Mouse (Mus musculus) intestine, postnatal 0 days (tissue): ENCODE measurements around the gene Syne4. TPM values are rescaled to one million over a fixed set of nuclear protein-coding genes. Genes with fewer than 3 reads are reported as not detected.

ENCODE experiments used
- ATAC-seq: fragments of 200-750 bp; cut with Nextera tagmentation; 2 replicates; pipeline ENCODE4 v1.8.0; 2017; ENCODE audit warnings: mild to moderate bottlenecking, moderate TSS enrichment, moderate library complexity
- H3K27ac ChIP-seq: fragments of 300-500 bp; sonication (generic); 2 replicates; pipeline ENCODE4 v1.5.1; 2014; ENCODE audit warnings: mild to moderate bottlenecking, low read depth, low read length, moderate library complexity
- H3K27me3 ChIP-seq: fragments of 300-500 bp; sonication (generic); replicated peaks from 2 replicates; pipeline ENCODE4 v1.6.1; 2014; ENCODE audit warnings: low read length, mixed read lengths; ENCODE audit not compliant: control insufficient read depth, insufficient read depth
- H3K36me3 ChIP-seq: fragments of 300-500 bp; sonication (generic); 2 replicates; pipeline ENCODE4 v1.6.1; 2014; ENCODE audit warnings: mild to moderate bottlenecking, moderate library complexity; ENCODE audit not compliant: control insufficient read depth, insufficient read depth
- H3K4me1 ChIP-seq: fragments of 300-500 bp; sonication (generic); replicated peaks from 2 replicates; pipeline ENCODE4 v1.6.1; 2014; ENCODE audit warnings: antibody characterized with exemption, low read length, mixed read lengths; ENCODE audit not compliant: control insufficient read depth, insufficient read depth
- H3K4me2 ChIP-seq: fragments of 300-500 bp; sonication (generic); replicated peaks from 2 replicates; pipeline ENCODE4 v1.6.1; 2014; ENCODE audit warnings: low read depth, mild to moderate bottlenecking, moderate library complexity
- H3K4me3 ChIP-seq: fragments of 300-500 bp; sonication (generic); 2 replicates; pipeline ENCODE4 v1.5.1; 2014; ENCODE audit warnings: low read depth, low read length
- H3K9ac ChIP-seq: fragments of 300-500 bp; sonication (generic); 2 replicates; pipeline ENCODE4 v1.6.1; 2014; ENCODE audit warnings: mild to moderate bottlenecking, low read depth, low read length
- H3K9me3 ChIP-seq: fragments of 300-500 bp; sonication (generic); 2 replicates; pipeline ENCODE4 v1.6.1; 2016; ENCODE audit warnings: mixed run types; ENCODE audit not compliant: control insufficient read depth
- CTCF ChIP-seq: sonication (generic); IDR thresholded peaks from 2 replicates; pipeline ENCODE4 v1.5.1; 2016; ENCODE audit warnings: low read depth, mild to moderate bottlenecking, control low read depth, antibody characterized with exemption, moderate library complexity
- WGBS: fragments of 180-500 bp; shearing (Covaris S2); extraction: QIAGEN DNeasy Blood & Tissue Kit; methylation state at CpG from one replicate; pipeline ENCODE4 v1.1.7; 2014; 5-methylcytosine and 5-hydroxymethylcytosine counted together
- polyA plus RNA-seq: library from polyadenylated mRNA; unstranded; fragments of >200 nt; fragmentation: Nextera tagmentation; extraction: Ambion mirVana; gene quantifications from 2 replicates; pipeline ENCODE4 v1.2.1, GENCODE M21; 2015

The Syne4 gene
- polyA plus RNA-seq, 1 experiment from 2014 or later: 12.5 TPM

DNA sequence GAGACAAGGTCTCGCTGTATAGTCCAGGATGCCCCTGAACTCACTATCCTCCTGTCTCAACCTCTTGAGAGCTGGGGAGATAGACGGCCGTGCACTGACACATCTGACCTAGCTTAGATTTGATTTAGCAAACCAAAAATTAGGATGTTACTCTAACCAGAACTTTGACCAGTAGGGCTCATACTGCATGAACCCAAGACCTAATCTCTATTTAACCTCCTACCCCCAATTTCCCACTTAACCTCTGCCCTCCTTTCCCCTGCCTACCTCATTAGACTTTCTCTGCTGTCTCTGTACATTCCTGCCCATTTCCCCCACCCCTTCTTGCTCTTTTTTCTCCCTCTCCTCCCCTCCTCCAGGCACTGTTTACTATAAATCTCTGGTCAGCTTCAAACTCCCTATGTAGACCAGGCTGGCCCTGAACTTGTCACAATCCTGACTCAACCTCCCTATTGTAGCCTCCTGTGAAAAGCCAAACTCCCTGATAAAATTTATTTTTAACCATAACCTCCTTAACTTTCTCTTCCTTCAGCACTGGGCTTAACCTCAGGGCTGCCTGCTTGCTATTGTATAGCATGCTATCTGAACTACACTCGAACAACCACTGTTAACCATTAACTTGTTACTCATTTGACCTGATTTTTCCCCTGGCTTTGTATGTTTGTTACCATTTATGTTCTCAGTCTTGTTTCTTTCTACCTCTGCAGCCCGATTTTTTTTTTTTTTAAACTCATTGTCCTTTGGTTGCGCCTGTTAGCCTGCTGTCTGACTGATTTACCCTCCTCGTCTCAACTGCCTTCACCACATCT lies 44.0 kb downstream of the Syne4 start:
- no peaks in the 10 kb centered on the region for H3K27me3 ChIP-seq
- no peaks in the 10 kb centered on the region for H3K9me3 ChIP-seq
- H3K27ac ChIP-seq: 0 out of 2 replicates have a peak overlapping the region, but pooled peaks have one; percentile 62
- H3K36me3 ChIP-seq: no peaks in the 10 kb centered on the region; the same call in 1 of the 2 replicates
- 44% methylated on average over 7 of the region's 7 CpGs for WGBS
- 0 out of 2 replicates have a peak, but pooled peaks cover 9% of the 10 kb centered on the region for H3K4me1 ChIP-seq
- no peak for TF ChIP-seq CTCF
- ATAC-seq: peak; percentile 59; the same call in 1 of the 2 replicates
- H3K4me3 ChIP-seq: peak overlapping the region; percentile 23
- H3K9ac ChIP-seq: no peak overlapping the region
- peak overlapping the region; percentile 62 for H3K4me2 ChIP-seq

DNA sequence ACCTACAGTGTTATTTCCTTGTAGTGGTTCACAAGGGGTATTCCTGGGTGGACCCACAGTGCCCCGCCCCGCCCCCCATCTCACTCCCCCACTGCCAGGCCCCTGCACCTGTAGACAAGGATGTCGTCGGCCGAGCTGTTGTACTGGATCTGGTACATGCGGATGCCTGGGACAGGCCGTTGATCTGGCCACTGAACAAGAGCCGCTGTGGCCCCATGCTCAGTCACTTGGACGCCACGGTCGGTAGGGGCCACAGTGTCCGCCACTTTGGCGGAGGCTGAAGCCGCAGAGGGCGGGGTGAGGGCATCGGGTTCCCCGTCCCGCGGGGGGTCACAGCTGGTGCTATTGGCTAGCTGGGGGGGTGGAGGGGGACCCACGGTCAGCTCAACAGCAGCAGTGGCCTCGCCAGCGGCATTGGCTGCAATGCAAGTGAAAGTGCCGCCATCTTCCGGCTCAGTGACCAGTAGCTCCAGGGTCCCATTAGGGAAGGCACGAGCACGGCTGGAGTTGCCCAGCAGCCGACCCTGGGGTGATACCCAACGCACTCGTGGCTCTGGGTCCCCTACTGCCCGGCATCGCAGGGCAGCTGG lies 44.8 kb downstream of the Syne4 start:
- Histone ChIP-seq H3K4me2 (peak overlapping the region; percentile 62), H3K36me3 (no peaks in the 10 kb centered on the region; the same call in 1 of the 2 replicates), H3K4me3 (peak overlapping the region; percentile 23), H3K9me3 (no peaks in the 10 kb centered on the region), H3K4me1 (0 out of 2 replicates have a peak, but pooled peaks cover 9% of the 10 kb centered on the region), H3K9ac (no peak overlapping the region), H3K27me3 (0 out of 2 replicates have a peak, but pooled peaks cover 5% of the 10 kb centered on the region), H3K27ac (peak overlapping the region; percentile 62; the same call in 1 of the 2 replicates)
- 52% methylated on average over 31 of the region's 31 CpGs for whole genome bisulfite sequencing
- peak; percentile 28; the same call in 1 of the 2 replicates for ATAC-seq
- TF ChIP-seq CTCF: no peak

GRCm38 (mm10) chr7:30360028-30360427 lies 45.4 kb downstream of the Syne4 start:
- H3K9ac ChIP-seq: no peak overlapping the region
- no peak overlapping the region for H3K4me3 ChIP-seq
- no peak for TF ChIP-seq CTCF
- ATAC-seq: no peak
- 0 out of 2 replicates have a peak, but pooled peaks cover 9% of the 10 kb centered on the region for H3K4me1 ChIP-seq
- peak overlapping the region; percentile 62; the same call in 1 of the 2 replicates for H3K4me2 ChIP-seq
- no peaks in the 10 kb centered on the region; the same call in 1 of the 2 replicates for H3K36me3 ChIP-seq
- 91% methylated on average over 17 of the region's 17 CpGs for WGBS
- no peaks in the 10 kb centered on the region for H3K9me3 ChIP-seq
- no peak overlapping the region for H3K27ac ChIP-seq
- H3K27me3 ChIP-seq: 0 out of 2 replicates have a peak, but pooled peaks cover 5% of the 10 kb centered on the region

DNA sequence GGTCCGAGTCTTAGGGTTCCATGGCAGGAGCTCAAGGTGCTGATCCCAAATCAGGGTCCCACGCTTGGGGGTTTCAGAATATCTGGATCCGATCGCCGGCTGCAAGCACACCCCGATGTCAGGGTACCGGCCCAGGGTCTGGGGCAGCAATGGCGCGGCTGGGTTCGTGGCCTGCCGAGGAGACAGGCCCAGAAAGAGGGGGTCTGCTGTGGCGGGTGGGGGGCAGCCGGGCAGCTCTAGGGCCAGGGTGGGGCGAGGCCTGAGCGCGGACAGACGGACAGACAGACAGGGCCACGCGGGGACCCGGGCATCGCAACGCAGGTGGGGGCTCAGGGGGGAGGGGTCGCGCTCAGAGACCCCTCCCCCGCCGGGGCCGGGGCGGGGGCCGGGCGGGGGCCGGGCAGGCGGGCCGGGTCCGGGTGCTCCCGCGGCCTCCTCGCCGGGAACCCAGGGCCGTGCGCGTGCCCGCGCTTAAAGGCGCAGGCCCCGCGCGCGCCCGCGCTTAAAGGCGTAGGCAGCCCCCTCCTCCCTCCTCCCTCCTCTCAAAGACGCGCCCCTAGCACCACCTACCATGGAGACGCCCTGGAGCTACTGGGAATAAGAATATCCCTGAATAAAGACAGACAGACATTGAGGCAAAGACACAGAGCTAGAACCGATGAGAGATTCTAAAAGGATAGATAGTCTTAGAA lies 48.2 kb downstream of the Syne4 start, which contains the start of gene Lrfn3:
Lrfn3 (minus strand) TSS at position 121 of the 692 bp plus-strand sequence.
- no peak for TF ChIP-seq CTCF
- no peaks in the 10 kb centered on the region for H3K9me3 ChIP-seq
- H3K36me3 ChIP-seq: no peaks in the 10 kb centered on the region; the same call in 1 of the 2 replicates
- H3K4me1 ChIP-seq: 0 out of 2 replicates have a peak, but pooled peaks cover 9% of the 10 kb centered on the region
- H3K4me2 ChIP-seq: peak within 1 kb of the TSS; percentile 88
- 0 out of 2 replicates have a peak, but pooled peaks cover 5% of the 10 kb centered on the region for H3K27me3 ChIP-seq
- H3K4me3 ChIP-seq: peak within 1 kb of the TSS; percentile 67
- ATAC-seq: no peak
- H3K27ac ChIP-seq: no peak within 1 kb of the TSS
- WGBS: 3% methylated on average over 46 of the region's 55 CpGs
- H3K9ac ChIP-seq: peak within 1 kb of the TSS; percentile 67

DNA sequence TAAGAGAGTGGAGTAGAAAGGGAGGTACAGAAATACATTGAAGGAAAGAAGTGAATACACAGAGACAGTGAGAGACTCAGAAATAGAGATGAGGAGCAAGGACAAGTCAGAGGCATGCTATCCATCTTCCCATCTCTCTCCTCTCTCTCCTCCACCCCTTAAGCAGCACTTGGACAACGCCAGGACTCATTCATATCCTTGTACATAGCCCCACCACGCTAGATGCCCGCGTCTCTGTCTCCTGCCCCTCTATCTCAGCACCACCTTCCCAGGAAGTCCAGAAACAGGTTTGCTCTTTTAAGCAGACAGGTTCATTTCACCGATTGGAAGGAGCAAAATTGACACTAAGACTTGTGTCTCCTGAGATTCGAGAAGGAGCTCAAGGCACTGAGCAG lies 48.7 kb downstream of the Syne4 start:
- ATAC-seq: no peak
- WGBS: 62% methylated on average over 6 of the region's 6 CpGs

More for the DNA sequence above, 48.7 kb downstream of the Syne4 start:
- Histone ChIP-seq H3K4me2 (peak overlapping the region; percentile 88), H3K9ac (peak overlapping the region; percentile 67; the same call in 1 of the 2 replicates), H3K4me3 (peak overlapping the region; percentile 67), H3K4me1 (0 out of 2 replicates have a peak, but pooled peaks cover 8% of the 10 kb centered on the region), H3K27me3 (0 out of 2 replicates have a peak, but pooled peaks cover 5% of the 10 kb centered on the region), H3K27ac (no peak overlapping the region), H3K9me3 (no peaks in the 10 kb centered on the region), H3K36me3 (no peaks in the 10 kb centered on the region; the same call in 1 of the 2 replicates)
- no peak for TF ChIP-seq CTCF
